17 mouse cellular contexts compared by ENCODE assay signal in genomic region chr9:66615141-66615540, GRCm38 (mm10). TPM values are rescaled to one million over a fixed set of nuclear protein-coding genes. Genes with fewer than 3 reads are reported as not detected.
A peak's percentile ranks its signal among the peaks of the same experiment; 100 is the strongest.
DNase-seq lines count a peak whose midpoint lies in the region.
"Had no signal": no experiment of that assay in that cellular context is flagged by ENCODE, and none has a peak within 500 bp of the region (broad histone marks: within the 10 kb centered on the region; RNA-seq: fewer than 3 reads in every experiment).

No protein-coding gene starts in this region.

- H3K4me1 ChIP-seq in megakaryocyte, embryonic 14.5 days, result peaks cover 97% of the 10 kb centered on the region
- H3K4me1 ChIP-seq: neural tube, embryonic 12.5 days had no signal

- H3K36me3 ChIP-seq in megakaryocyte, embryonic 14.5 days (replicated peaks; ENCODE audit: low read length), result peaks cover 2% of the 10 kb centered on the region
- H3K36me3 ChIP-seq: heart, embryonic 13.5 days; midbrain, embryonic 12.5 days; neural tube, embryonic 12.5 days had no signal

- no peaks in the 10 kb centered on the region for H3K27me3 ChIP-seq in megakaryocyte, embryonic 14.5 days (replicated peaks)
- H3K27me3 ChIP-seq: forebrain, embryonic 13.5 days; heart, embryonic 13.5 days; midbrain, embryonic 12.5 days; neural tube, embryonic 12.5 days had no signal

- H3K4me3 ChIP-seq in megakaryocyte, embryonic 14.5 days (replicated peaks), result peak overlapping the region; percentile 53
- H3K4me3 ChIP-seq: forebrain, embryonic 13.5 days; gastrocnemius, adult 2 months; heart, embryonic 13.5 days; midbrain, embryonic 12.5 days; neural tube, embryonic 12.5 days had no signal

- H3K9me3 ChIP-seq in megakaryocyte, embryonic 14.5 days, result no peaks in the 10 kb centered on the region
- H3K9me3 ChIP-seq: forebrain, embryonic 13.5 days; heart, embryonic 13.5 days; midbrain, embryonic 12.5 days; neural tube, embryonic 12.5 days had no signal

- DNase-seq in kidney, postnatal 14 days, result peak; percentile 30
- no peak for DNase-seq in kidney, adult 11 months
- peak; percentile 59 to 71 for DNase-seq in CD8-positive naive resting alpha-beta T cell, adult 2 months (ENCODE audit: low read depth in 2 of 2, low spot score in 2 of 2)
- peak; percentile 74 to 78 for DNase-seq in thymus, postnatal 10 days (ENCODE audit: low spot score in 2 of 2)
- DNase-seq in urinary bladder, postnatal 14 days (ENCODE audit: low spot score), result no peak
- no peak for DNase-seq in ovary, postnatal 14 days (ENCODE audit: low spot score)
- no peak for DNase-seq in c-Kit-positive CD71-positive TER-119-positive erythroid progenitor cells, embryonic 14.5 days (ENCODE audit: low spot score)
- DNase-seq: cerebellum, postnatal 14 days; gastrocnemius, adult 2 months; left cerebral cortex, postnatal 4 days; lung, adult 18-20 months; right cerebral cortex, postnatal 25 days had no signal

RNA-seq across cellular contexts. Expression of gene Usp3, which starts 22.2 kb away (rescaled TPM):
- polyA plus RNA-seq in megakaryocyte, embryonic 14.5 days (2012; ENCODE audit: insufficient read depth, low replicate concordance), result 6.3 and 7.2 TPM in 2 replicates

Comparison
In these comparisons a context has a peak if more than half of its experiments do, and no peak if none do; other contexts are left out.
1. DNase-seq: peak in kidney, postnatal 14 days (single experiment), CD8-positive naive resting alpha-beta T cell, adult 2 months (2 of 2) and thymus, postnatal 10 days (2 of 2); none in kidney, adult 11 months (single experiment), urinary bladder, postnatal 14 days (single experiment), ovary, postnatal 14 days (single experiment) and c-Kit-positive CD71-positive TER-119-positive erythroid progenitor cells, embryonic 14.5 days (single experiment).